Mouse (Mus musculus) C2C12 (cell line): ENCODE measurements around the gene Sox6.

ENCODE experiments used
- CTCF ChIP-seq: IDR thresholded peaks from one replicate; pipeline ENCODE4 v1.5.1; 2011; ENCODE audit not compliant: control insufficient read depth, insufficient read depth, insufficient read length
- FOSL1 ChIP-seq: IDR thresholded peaks from one replicate; pipeline ENCODE4 v1.8.0; 2011; ENCODE audit warnings: mild to moderate bottlenecking, low read length; ENCODE audit not compliant: poor library complexity, insufficient read depth, severe bottlenecking
- MAX ChIP-seq: IDR thresholded peaks from one replicate; pipeline ENCODE4 v1.6.1; 2011; ENCODE audit warnings: mild to moderate bottlenecking, control low read depth
- MYOD1 ChIP-seq: IDR thresholded peaks from one replicate; pipeline ENCODE4 v1.6.1; 2011; ENCODE audit warnings: low read depth; ENCODE audit not compliant: control insufficient read depth, insufficient read length

- no peak for TF ChIP-seq CTCF
- TF ChIP-seq MYOD1: no peak
- TF ChIP-seq MAX: no peak
- TF ChIP-seq FOSL1: no peak
These were observed 8.6 kb downstream of the Sox6 start for GRCm38 (mm10) chr7:116029991-116030390.
